Mouse (Mus musculus) liver, embryonic 12.5 days (tissue): ENCODE results near the gene Abhd14a. TPM values are rescaled to one million over a fixed set of nuclear protein-coding genes. Genes with fewer than 3 reads are reported as not detected.
A peak's percentile ranks its signal among the peaks of the same experiment; 100 is the strongest.

Experiments used
- ATAC-seq: fragments of 200-750 bp; cut with Nextera tagmentation; 2 replicates; pipeline ENCODE4 v1.8.0; 2017; ENCODE audit warnings: moderate number of reproducible peaks, mild to moderate bottlenecking, moderate library complexity
- H3K27ac ChIP-seq: fragments of 300-500 bp; sonication (generic); 2 replicates; pipeline ENCODE4 v1.5.1; 2016; ENCODE audit warnings: mild to moderate bottlenecking
- H3K27me3 ChIP-seq: fragments of 300-500 bp; sonication (generic); replicated peaks from 2 replicates; pipeline ENCODE4 v1.6.1; 2016; ENCODE audit warnings: mild to moderate bottlenecking, moderate library complexity
- H3K36me3 ChIP-seq: fragments of 300-500 bp; sonication (generic); 2 replicates; pipeline ENCODE4 v1.6.1; 2016; ENCODE audit warnings: mild to moderate bottlenecking, moderate library complexity
- H3K4me1 ChIP-seq: fragments of 300-500 bp; sonication (generic); 2 replicates; pipeline ENCODE4 v1.6.1; 2016
- H3K4me2 ChIP-seq: fragments of 300-500 bp; sonication (generic); 2 replicates; pipeline ENCODE4 v1.6.1; 2016; ENCODE audit warnings: mild to moderate bottlenecking, moderate library complexity
- H3K4me3 ChIP-seq: fragments of 300-500 bp; sonication (generic); 2 replicates; pipeline ENCODE4 v1.5.1; 2016; ENCODE audit warnings: mild to moderate bottlenecking, moderate library complexity
- H3K9ac ChIP-seq: fragments of 300-500 bp; sonication (generic); 2 replicates; pipeline ENCODE4 v1.6.1; 2016; ENCODE audit warnings: mild to moderate bottlenecking, moderate library complexity
- H3K9me3 ChIP-seq: fragments of 300-500 bp; sonication (generic); replicated peaks from 2 replicates; pipeline ENCODE4 v1.6.1; 2016; ENCODE audit warnings: mild to moderate bottlenecking, moderate library complexity
- WGBS: fragments of 180-500 bp; shearing (Covaris S2); methylation state at CpG from one replicate; pipeline ENCODE4 v1.1.7; 2016; ENCODE audit not compliant: insufficient replicate concordance; 5-methylcytosine and 5-hydroxymethylcytosine counted together
- polyA plus RNA-seq: library from polyadenylated mRNA; unstranded; fragments of >200 nt; fragmentation: Nextera tagmentation; extraction: Ambion mirVana; gene quantifications from 2 replicates; pipeline ENCODE4 v1.2.1, GENCODE M21; 2016

Gene Abhd14a
- polyA plus RNA-seq, 1 experiment from 2014 or later: 31.6 TPM

DNA sequence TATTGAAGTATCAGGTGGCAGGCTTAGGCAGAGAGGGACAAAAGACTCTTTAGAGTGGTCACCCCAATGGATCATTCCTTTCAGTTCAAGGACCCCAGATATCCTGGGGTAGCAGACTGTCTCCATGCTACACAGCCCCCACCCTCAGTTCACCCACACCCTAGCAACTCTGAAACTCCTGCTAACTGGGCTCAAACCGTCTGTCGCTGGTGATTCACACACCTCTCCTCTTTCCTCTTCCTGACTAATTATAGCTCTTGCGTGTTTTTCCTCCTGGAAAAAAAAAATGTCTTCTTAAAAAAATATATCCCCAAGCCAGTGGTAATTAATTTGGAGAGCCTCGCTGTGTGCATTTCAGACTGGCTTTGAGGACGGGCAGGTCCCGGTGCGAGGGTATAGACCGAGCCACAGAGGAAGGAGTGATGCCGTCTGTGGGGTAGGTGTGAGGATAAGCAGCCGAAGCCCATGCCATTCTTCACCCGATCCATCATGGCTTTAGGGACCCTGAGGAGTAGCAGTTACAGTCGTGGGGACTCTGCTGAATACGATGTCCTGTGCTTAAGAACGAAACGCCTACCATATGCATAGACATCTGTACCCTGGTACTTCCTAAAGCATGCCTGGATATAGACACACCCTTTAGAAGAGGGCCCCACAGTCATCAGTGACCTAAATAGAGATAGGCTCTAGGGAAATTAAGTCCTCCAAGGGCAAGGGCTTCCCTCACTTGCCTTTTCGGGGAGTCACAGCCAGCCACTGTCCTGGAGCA, 44.7 kb downstream of the Abhd14a start:
- Histone ChIP-seq H3K4me1 (peaks cover 74% of the 10 kb centered on the region), H3K36me3 (no peaks in the 10 kb centered on the region), H3K9me3 (no peaks in the 10 kb centered on the region), H3K27ac (peak overlapping the region; percentile 8; the same call in 1 of the 2 replicates), H3K27me3 (peaks cover 27% of the 10 kb centered on the region), H3K4me2 (no peak overlapping the region), H3K9ac (no peak overlapping the region), H3K4me3 (no peak overlapping the region)
- WGBS: 71% methylated on average over 16 of the region's 16 CpGs
- ATAC-seq: no peak

DNA sequence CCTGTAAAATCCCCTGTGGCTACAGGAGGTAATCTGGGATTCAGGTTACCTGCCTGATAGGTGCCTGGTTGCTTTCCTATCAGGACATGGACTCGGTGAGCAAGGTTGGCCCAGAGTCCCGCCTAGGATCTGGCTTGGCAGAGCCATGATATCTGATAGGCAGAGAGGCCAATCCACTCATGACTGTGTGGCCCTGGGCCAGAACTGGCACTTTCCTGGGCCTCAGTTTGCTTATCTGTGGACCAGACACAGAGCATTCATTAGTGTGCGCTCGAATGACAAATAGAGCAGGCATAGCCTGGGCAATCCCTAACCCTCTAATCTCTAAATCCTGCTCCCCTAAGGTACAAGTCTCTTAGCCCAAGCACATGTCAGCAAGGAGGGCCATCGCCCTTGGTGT, 45.3 kb downstream of the Abhd14a start:
- no peaks in the 10 kb centered on the region for H3K36me3 ChIP-seq
- no peak overlapping the region for H3K9ac ChIP-seq
- WGBS: 44% methylated on average over 5 of the region's 5 CpGs
- 0 out of 2 replicates have a peak overlapping the region, but pooled peaks have one; percentile 15 for H3K27ac ChIP-seq
- peaks cover 27% of the 10 kb centered on the region for H3K27me3 ChIP-seq
- ATAC-seq: peak; percentile 30
- H3K4me3 ChIP-seq: no peak overlapping the region
- H3K4me1 ChIP-seq: peaks cover 80% of the 10 kb centered on the region
- H3K9me3 ChIP-seq: no peaks in the 10 kb centered on the region
- H3K4me2 ChIP-seq: no peak overlapping the region

DNA sequence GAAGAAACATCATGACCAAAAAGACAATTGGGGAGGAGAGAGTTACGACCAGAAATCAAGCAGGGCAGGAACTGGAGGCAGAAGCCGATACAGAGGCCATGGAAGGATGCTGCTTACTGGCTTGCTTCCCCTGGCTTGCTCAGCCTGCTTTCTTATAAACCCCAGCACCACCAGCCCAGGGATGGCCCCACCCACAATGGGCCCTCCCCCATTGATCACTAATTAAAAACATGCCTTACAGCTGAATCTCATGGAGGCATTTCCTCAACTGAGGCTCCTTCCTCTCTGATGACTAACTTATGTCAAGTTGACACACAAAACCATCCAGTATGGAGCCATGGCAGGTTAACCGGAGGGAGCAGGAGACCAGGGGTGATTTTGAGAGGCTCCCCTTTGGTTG, 47.7 kb downstream of the Abhd14a start:
- Histone ChIP-seq H3K27me3 (peaks cover 23% of the 10 kb centered on the region), H3K9ac (no peak overlapping the region), H3K9me3 (no peaks in the 10 kb centered on the region), H3K27ac (peak overlapping the region; percentile 90), H3K4me3 (no peak overlapping the region), H3K4me1 (peaks cover 71% of the 10 kb centered on the region), H3K36me3 (no peaks in the 10 kb centered on the region), H3K4me2 (0 out of 2 replicates have a peak overlapping the region, but pooled peaks have one; percentile 63)
- 86% methylated on average over 3 of the region's 3 CpGs for WGBS
- ATAC-seq: no peak

DNA sequence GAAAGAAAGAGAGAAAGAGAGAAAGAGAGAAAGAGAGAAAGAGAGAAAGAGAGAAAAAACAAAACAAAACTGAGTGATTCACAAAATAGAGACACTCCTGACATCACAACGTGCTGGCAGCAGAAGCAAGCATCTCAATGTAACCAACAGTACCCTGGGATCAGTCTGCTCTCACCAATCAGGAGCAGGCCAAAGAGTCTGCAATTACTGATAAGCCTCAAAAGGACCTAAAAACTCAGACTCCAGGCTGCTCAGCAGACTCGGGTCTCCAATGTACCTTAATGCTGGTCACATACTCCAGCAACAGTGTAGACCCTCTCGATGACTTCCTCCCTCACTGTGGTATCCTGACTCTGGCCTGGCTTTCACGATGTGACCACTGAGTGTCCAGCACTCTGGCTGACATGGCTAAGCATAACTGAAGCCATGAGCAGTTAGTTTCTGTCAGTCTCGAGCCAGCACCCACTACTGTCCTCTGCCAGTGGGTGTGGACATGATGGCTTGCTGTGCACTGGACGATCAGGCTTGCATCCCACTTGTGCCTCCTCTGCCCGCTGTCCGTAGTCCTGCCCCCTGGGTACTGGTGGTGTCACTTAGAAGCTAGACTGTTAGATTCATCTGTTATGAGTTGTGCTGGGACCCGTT, 48.7 kb downstream of the Abhd14a start:
- Histone ChIP-seq H3K4me1 (peaks cover 79% of the 10 kb centered on the region), H3K9ac (peak overlapping the region; percentile 57; the same call in 1 of the 2 replicates), H3K27ac (peak overlapping the region; percentile 90)

DNA sequence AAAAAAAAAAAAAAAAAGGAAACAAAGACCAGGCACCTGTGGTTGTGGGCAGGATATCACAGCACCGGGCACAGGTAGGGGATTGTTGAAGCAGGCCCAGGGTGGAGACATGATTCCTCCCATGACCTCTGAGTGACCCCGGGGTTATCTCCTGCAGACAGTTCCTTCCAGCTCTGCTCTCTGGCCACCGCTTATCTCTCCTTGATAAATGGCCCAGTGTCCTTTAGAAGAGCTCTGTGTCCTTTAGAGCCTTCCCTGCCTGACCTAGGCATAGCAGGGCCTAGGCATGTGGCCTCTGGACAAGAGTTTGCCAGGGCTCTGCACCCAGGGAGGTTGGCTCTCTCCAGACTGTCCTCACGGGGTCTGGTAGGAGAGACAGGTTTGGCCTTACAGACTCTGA, 49.7 kb downstream of the Abhd14a start:
- H3K4me2 ChIP-seq: peak overlapping the region; percentile 36
- ATAC-seq: peak; percentile 53
- H3K27ac ChIP-seq: peak overlapping the region; percentile 88
- H3K27me3 ChIP-seq: peaks cover 17% of the 10 kb centered on the region
- 36% methylated on average over 4 of the region's 4 CpGs for WGBS
- no peaks in the 10 kb centered on the region for H3K36me3 ChIP-seq
- H3K4me3 ChIP-seq: no peak overlapping the region
- peak overlapping the region; percentile 46 for H3K9ac ChIP-seq
- H3K4me1 ChIP-seq: peaks cover 80% of the 10 kb centered on the region
- H3K9me3 ChIP-seq: no peaks in the 10 kb centered on the region

More for the DNA sequence above, 48.7 kb downstream of the Abhd14a start:
- Histone ChIP-seq H3K9me3 (no peaks in the 10 kb centered on the region), H3K27me3 (peaks cover 23% of the 10 kb centered on the region), H3K4me3 (no peak overlapping the region), H3K36me3 (no peaks in the 10 kb centered on the region), H3K4me2 (peak overlapping the region; percentile 63)
- WGBS: 38% methylated on average over 9 of the region's 9 CpGs
- ATAC-seq: peak; percentile 93

DNA sequence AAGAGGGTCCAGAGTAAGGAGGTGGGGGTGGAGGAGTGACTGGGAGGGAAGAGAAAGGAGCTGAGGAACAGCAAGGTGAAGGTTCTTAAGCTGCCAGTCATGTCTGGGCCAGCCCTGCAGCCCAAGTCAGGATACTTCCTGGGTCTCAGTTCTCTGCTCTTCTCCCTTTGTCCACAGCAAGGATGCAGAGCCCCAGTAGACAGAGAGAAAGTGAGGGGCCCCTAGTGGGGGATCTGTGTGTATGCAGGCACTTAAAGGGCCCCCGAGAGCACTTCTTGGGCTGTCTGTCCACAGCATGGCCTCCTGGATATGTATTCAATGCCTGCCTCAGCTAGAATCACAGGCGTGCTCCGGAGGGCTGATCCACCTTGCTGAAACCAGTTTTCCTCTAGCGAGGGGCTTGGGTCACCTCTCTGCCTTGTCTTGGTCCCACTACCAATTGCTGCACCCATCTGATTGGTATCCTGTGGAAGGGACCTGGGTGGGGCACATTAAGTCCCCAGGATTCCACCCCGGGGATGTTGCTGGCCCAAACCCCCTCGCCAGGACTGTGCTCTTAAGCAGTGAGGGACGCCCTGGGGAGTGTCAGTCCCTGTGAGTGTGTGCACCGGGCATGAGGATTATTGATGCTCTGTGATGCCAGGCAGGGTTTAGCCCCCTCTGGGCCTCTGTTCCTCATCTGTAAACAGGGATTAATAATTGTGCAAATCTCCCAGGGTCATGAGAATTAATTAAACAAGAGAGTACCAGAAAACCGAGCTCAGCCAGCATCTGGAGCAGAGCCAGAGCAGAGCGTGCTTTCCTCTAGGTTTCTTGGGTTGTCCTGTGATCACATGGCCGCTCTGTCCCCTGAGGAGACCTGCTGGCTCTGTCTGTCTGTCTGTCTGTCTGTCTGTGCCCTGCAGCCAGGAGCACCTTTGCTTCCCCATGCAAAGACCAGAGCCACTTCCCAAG, 52.6 kb downstream of the Abhd14a start:
- Histone ChIP-seq H3K9me3 (no peaks in the 10 kb centered on the region), H3K27ac (no peak overlapping the region), H3K36me3 (no peaks in the 10 kb centered on the region), H3K4me3 (no peak overlapping the region), H3K4me1 (peaks cover 71% of the 10 kb centered on the region), H3K9ac (no peak overlapping the region), H3K27me3 (peaks cover 13% of the 10 kb centered on the region; the same call in 1 of the 2 replicates), H3K4me2 (no peak overlapping the region)
- ATAC-seq: no peak
- WGBS: 66% methylated on average over 11 of the region's 11 CpGs

DNA sequence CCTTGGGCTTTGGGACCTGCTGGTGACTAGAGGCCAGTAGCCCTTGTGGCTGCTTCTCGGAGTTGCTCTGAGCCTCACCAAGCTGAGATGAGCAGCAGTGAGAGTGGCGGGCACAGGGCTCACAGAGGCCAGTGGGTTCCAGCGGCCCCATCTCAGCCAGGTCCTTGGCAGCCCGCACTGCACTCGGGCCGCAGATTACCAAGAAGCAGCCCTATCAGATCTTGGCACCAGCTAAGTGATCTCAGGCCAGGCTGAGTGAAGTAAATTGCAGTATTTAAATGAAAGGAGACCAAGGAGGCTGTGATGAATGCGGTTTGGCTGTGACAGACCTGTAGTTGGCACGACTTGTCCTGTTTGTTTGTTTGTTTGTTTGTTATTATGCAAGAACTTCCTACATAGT, 53.9 kb downstream of the Abhd14a start:
- Histone ChIP-seq H3K4me1 (peaks cover 57% of the 10 kb centered on the region), H3K4me3 (no peak overlapping the region), H3K27ac (no peak overlapping the region), H3K4me2 (no peak overlapping the region), H3K36me3 (no peaks in the 10 kb centered on the region), H3K27me3 (peaks cover 13% of the 10 kb centered on the region; the same call in 1 of the 2 replicates), H3K9ac (no peak overlapping the region), H3K9me3 (no peaks in the 10 kb centered on the region)
- no peak for ATAC-seq
- WGBS: 72% methylated on average over 8 of the region's 8 CpGs

DNA sequence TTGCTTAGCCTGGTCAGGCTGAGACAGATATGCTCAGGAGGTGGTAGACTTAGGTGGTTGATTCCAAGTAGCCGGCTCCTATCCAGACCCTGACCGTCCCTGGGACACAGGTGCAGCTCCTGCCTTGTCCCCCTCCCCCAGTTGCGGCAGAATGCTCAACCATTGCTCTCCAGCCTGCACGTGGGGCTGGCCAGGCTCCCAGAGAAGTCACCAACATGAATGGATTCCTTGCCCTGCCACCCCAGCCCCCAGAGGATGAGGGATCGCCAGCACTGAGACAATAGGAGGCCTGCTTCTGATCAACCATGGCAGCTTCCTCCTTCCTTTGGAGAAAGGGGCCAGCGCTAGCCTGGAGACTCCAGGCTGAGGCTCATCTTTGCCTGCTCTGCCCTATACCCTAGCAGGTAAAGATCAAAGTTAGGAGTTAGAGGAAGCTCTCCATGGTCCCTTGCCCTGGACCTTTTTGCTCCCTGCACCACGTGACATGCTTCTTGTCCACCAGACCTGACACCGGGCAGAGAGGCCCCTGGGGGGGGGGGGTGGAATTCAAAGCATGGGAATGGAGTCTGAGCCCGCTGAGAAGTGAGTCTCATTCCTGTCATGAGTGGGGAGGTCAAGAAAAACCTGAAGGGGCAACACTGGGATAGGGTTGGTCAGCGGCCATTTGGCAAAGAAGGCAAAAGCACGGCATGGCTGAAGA, 54.5 kb downstream of the Abhd14a start:
- no peak overlapping the region for H3K4me3 ChIP-seq
- H3K36me3 ChIP-seq: no peaks in the 10 kb centered on the region
- no peak overlapping the region for H3K9ac ChIP-seq
- no peak overlapping the region for H3K27ac ChIP-seq
- 58% methylated on average over 11 of the region's 11 CpGs for WGBS
- ATAC-seq: no peak
- H3K9me3 ChIP-seq: no peaks in the 10 kb centered on the region
- H3K4me2 ChIP-seq: no peak overlapping the region
- H3K4me1 ChIP-seq: peaks cover 54% of the 10 kb centered on the region
- peaks cover 14% of the 10 kb centered on the region for H3K27me3 ChIP-seq

Other genes starting within 250 kb of the Abhd14a start
- gene Ppm1m, start 247.9 kb downstream of the Abhd14a start, polyA plus RNA-seq: 17.0 and 17.8 TPM in 2 replicates
- 34.7 and 35.9 TPM in 2 replicates for gene Twf2, start 244.6 kb downstream of the Abhd14a start, polyA plus RNA-seq
- 0.06 TPM in 1 of 2 replicates, not detected in the other for gene Tlr9, start 225.1 kb downstream of the Abhd14a start, polyA plus RNA-seq
- 37.6 and 41.1 TPM in 2 replicates for gene Alas1, start 199.0 kb downstream of the Abhd14a start, polyA plus RNA-seq
- gene Poc1a, start 166.6 kb downstream of the Abhd14a start, polyA plus RNA-seq: 28.8 and 29.0 TPM in 2 replicates
- 10.4 and 10.5 TPM in 2 replicates for gene Dusp7, start 79.0 kb downstream of the Abhd14a start, polyA plus RNA-seq
- gene Rpl29, start 18.2 kb downstream of the Abhd14a start, polyA plus RNA-seq: 870 and 914 TPM in 2 replicates
- gene Acy1, start 9.4 kb downstream of the Abhd14a start, polyA plus RNA-seq: 34.0 and 35.2 TPM in 2 replicates
- gene Abhd14b, start 219 bp downstream of the Abhd14a start, polyA plus RNA-seq: 14.5 and 15.2 TPM in 2 replicates
- 27.3 and 30.9 TPM in 2 replicates for gene Pcbp4, start 5.6 kb upstream of the Abhd14a start, polyA plus RNA-seq
- gene Gpr62, start 18.3 kb upstream of the Abhd14a start, polyA plus RNA-seq: 0.10 and 0.19 TPM in 2 replicates
- gene Rrp9, start 28.3 kb upstream of the Abhd14a start, polyA plus RNA-seq: 54.6 and 58.0 TPM in 2 replicates
- 1.5 and 1.7 TPM in 2 replicates for gene Parp3, start 29.3 kb upstream of the Abhd14a start, polyA plus RNA-seq
- not detected in 2 replicates for gene Iqcf1, start 52.3 kb upstream of the Abhd14a start, polyA plus RNA-seq
- gene Iqcf5, start 66.9 kb upstream of the Abhd14a start, polyA plus RNA-seq: 0.44 TPM in 1 of 2 replicates, not detected in the other
- not detected in 2 replicates for gene Iqcf3, start 114.0 kb upstream of the Abhd14a start, polyA plus RNA-seq
- gene Iqcf4, start 123.3 kb upstream of the Abhd14a start, polyA plus RNA-seq: not detected in 2 replicates
- gene Iqcf6, start 178.9 kb upstream of the Abhd14a start, polyA plus RNA-seq: not detected in 2 replicates
- not detected in 2 replicates for gene Grm2, start 208.4 kb upstream of the Abhd14a start, polyA plus RNA-seq
- gene Tex264, start 238.2 kb upstream of the Abhd14a start, polyA plus RNA-seq: 16.3 and 16.5 TPM in 2 replicates